10 mouse cellular contexts compared by ENCODE assay signal in the genomic region with DNA sequence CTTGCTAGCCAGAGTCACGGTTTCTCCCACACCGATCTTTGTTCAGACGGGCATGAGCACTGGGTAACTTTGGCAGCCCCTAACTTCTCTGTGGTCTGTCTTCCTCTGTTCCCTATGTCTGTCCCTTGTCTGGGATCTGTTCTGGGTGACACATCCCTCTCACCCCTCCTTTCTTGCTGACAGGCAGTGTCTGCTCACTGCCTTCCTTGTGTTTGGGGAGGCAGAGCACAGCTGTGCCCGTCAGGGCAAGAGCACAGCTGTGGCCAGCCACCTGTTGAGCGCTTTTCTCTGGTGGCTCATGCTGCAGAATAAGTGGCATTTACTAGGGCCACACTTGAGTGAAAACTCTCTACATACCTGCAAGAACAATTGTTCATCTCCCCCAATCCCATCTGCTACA.
A peak's percentile ranks its signal among the peaks of the same experiment; 100 is the strongest.
DNase-seq lines count a peak whose midpoint lies in the region; ATAC-seq and TF ChIP-seq lines count a peak whose summit lies in the region.
"Had no signal": no experiment of that assay in that cellular context is flagged by ENCODE, and none has a peak within 500 bp of the region (broad histone marks: within the 10 kb centered on the region; RNA-seq: fewer than 3 reads in every experiment).

No protein-coding gene starts in this region.

- no peaks in the 10 kb centered on the region for H3K36me3 ChIP-seq in lung, embryonic 15.5 days
- no peaks in the 10 kb centered on the region for H3K36me3 ChIP-seq in embryonic facial prominence, embryonic 15.5 days
- H3K36me3 ChIP-seq in thymus, adult 2 months (ENCODE audit: control insufficient read depth, insufficient read depth, low read length): peaks cover 21% of the 10 kb centered on the region
- no peaks in the 10 kb centered on the region for H3K36me3 ChIP-seq in kidney, embryonic 14.5 days (ENCODE audit: control insufficient read depth, insufficient read depth, low read length)
- H3K36me3 ChIP-seq: midbrain, embryonic 12.5 days had no signal

- H3K27me3 ChIP-seq in lung, embryonic 15.5 days: no peaks in the 10 kb centered on the region
- no peaks in the 10 kb centered on the region for H3K27me3 ChIP-seq in embryonic facial prominence, embryonic 15.5 days
- no peaks in the 10 kb centered on the region for H3K27me3 ChIP-seq in thymus, adult 2 months (ENCODE audit: control insufficient read depth, insufficient read depth, low read length)
- no peaks in the 10 kb centered on the region for H3K27me3 ChIP-seq in kidney, embryonic 14.5 days (ENCODE audit: control insufficient read depth, insufficient read depth, low read length)
- H3K27me3 ChIP-seq: midbrain, embryonic 12.5 days had no signal

- 62% methylated on average over 5 of the region's 5 CpGs for WGBS in lung, embryonic 15.5 days
- WGBS in lung, adult 2 months: 65% methylated on average over 5 of the region's 5 CpGs
- WGBS in embryonic facial prominence, embryonic 15.5 days: 53% methylated on average over 5 of the region's 5 CpGs
- WGBS in thymus, adult 2 months: 21% methylated on average over 5 of the region's 5 CpGs
- WGBS in kidney, embryonic 14.5 days: 68% methylated on average over 5 of the region's 5 CpGs

- H3K4me1 ChIP-seq in lung, embryonic 15.5 days: peaks cover 24% of the 10 kb centered on the region
- H3K4me1 ChIP-seq in lung, adult 2 months (ENCODE audit: control insufficient read depth, insufficient read depth, low read length): peaks cover 5% of the 10 kb centered on the region
- H3K4me1 ChIP-seq in embryonic facial prominence, embryonic 15.5 days: peaks cover 5% of the 10 kb centered on the region
- peaks cover 13% of the 10 kb centered on the region for H3K4me1 ChIP-seq in thymus, adult 2 months (replicated peaks; ENCODE audit: control insufficient read depth, insufficient read depth, low read length)
- no peaks in the 10 kb centered on the region for H3K4me1 ChIP-seq in kidney, embryonic 14.5 days (ENCODE audit: control insufficient read depth, insufficient read depth, low read length)
- H3K4me1 ChIP-seq: midbrain, embryonic 12.5 days had no signal

- intact Hi-C loops in gastrocnemius, postnatal 14 days (cut with DNase I; ENCODE audit: low total_unique reads): no loop called here

- H3K27ac ChIP-seq in lung, embryonic 15.5 days: peak overlapping the region; percentile 59; the same call in 1 of the 2 replicates
- peak overlapping the region; percentile 29; the same call in 1 of the 2 replicates for H3K27ac ChIP-seq in embryonic facial prominence, embryonic 15.5 days (replicated peaks)
- no peak overlapping the region for H3K27ac ChIP-seq in thymus, adult 2 months (ENCODE audit: control insufficient read depth, insufficient read depth, low read length)
- no peak overlapping the region for H3K27ac ChIP-seq in kidney, embryonic 14.5 days (ENCODE audit: low read depth, low read length)
- H3K27ac ChIP-seq: midbrain, embryonic 12.5 days had no signal

- peak; percentile 16 for DNase-seq in gastrocnemius, postnatal 14 days
- no peak for DNase-seq in gastrocnemius, postnatal 10 days
- no peak for DNase-seq in lung, adult 2 months
- peak; percentile 60 for DNase-seq in thymus, adult 2 months
- DNase-seq in embryo, embryonic 11 days: no peak
- DNase-seq: adrenal gland, postnatal 36 days had no signal

- H3K4me3 ChIP-seq in lung, embryonic 15.5 days: no peak overlapping the region
- H3K4me3 ChIP-seq in lung, adult 2 months (replicated peaks; ENCODE audit: extremely low read depth, low read depth, low read length): no peak overlapping the region
- no peak overlapping the region for H3K4me3 ChIP-seq in embryonic facial prominence, embryonic 15.5 days (replicated peaks)
- no peak overlapping the region for H3K4me3 ChIP-seq in thymus, adult 2 months (ENCODE audit: control insufficient read depth, insufficient read depth, low read length)
- no peak overlapping the region for H3K4me3 ChIP-seq in kidney, embryonic 14.5 days (ENCODE audit: low read length)
- H3K4me3 ChIP-seq: midbrain, embryonic 12.5 days had no signal

- no peak for TF ChIP-seq CTCF in lung, adult 2 months (IDR thresholded peaks at IDR 0.05; ENCODE audit: insufficient read depth, low read length)
- 0 out of 2 replicates have a peak, but pooled peaks have one; percentile 23 for TF ChIP-seq CTCF in thymus, adult 2 months (IDR thresholded peaks at IDR 0.05; ENCODE audit: borderline replicate concordance, control insufficient read depth, extremely low read depth, insufficient read depth, low read length, poor library complexity)

- ATAC-seq in lung, embryonic 15.5 days (ENCODE audit: borderline replicate concordance, extremely low read depth, low FRiP score, low TSS enrichment): no peak
- no peak for ATAC-seq in embryonic facial prominence, embryonic 15.5 days (ENCODE audit: insufficient number of reproducible peaks, low FRiP score, low TSS enrichment, low read depth)
- no peak for ATAC-seq in kidney, embryonic 14.5 days (ENCODE audit: low FRiP score, low TSS enrichment)

- H3K9me3 ChIP-seq in lung, embryonic 15.5 days: no peaks in the 10 kb centered on the region
- no peaks in the 10 kb centered on the region for H3K9me3 ChIP-seq in embryonic facial prominence, embryonic 15.5 days (replicated peaks)
- no peaks in the 10 kb centered on the region for H3K9me3 ChIP-seq in kidney, embryonic 14.5 days (ENCODE audit: control insufficient read depth, low read length)
- H3K9me3 ChIP-seq: midbrain, embryonic 12.5 days had no signal

- H3K9ac ChIP-seq in lung, embryonic 15.5 days: no peak overlapping the region
- no peak overlapping the region for H3K9ac ChIP-seq in embryonic facial prominence, embryonic 15.5 days
- H3K9ac ChIP-seq in kidney, embryonic 14.5 days (ENCODE audit: low read depth, low read length): no peak overlapping the region
- H3K9ac ChIP-seq: midbrain, embryonic 12.5 days had no signal

- H3K4me2 ChIP-seq in lung, embryonic 15.5 days: no peak overlapping the region
- no peak overlapping the region for H3K4me2 ChIP-seq in embryonic facial prominence, embryonic 15.5 days (replicated peaks)
- no peak overlapping the region for H3K4me2 ChIP-seq in kidney, embryonic 14.5 days (replicated peaks; ENCODE audit: low read depth, low read length)
- H3K4me2 ChIP-seq: midbrain, embryonic 12.5 days had no signal

- TF ChIP-seq POLR2A in lung, adult 2 months (IDR thresholded peaks at IDR 0.05; ENCODE audit: borderline replicate concordance, extremely low read depth, low read depth, low read length): no peak
- TF ChIP-seq POLR2A in thymus, adult 2 months (IDR thresholded peaks at IDR 0.05; ENCODE audit: control insufficient read depth, extremely low read depth, insufficient read depth, low read length, poor library complexity): no peak

Comparison
In these comparisons a context has a peak if more than half of its experiments do, and no peak if none do; other contexts are left out.
1. DNase-seq: peak in gastrocnemius, postnatal 14 days (single experiment) and thymus, adult 2 months (single experiment); none in gastrocnemius, postnatal 10 days (single experiment), lung, adult 2 months (single experiment) and embryo, embryonic 11 days (single experiment).
2. H3K27ac ChIP-seq: peak in lung, embryonic 15.5 days (single experiment) and embryonic facial prominence, embryonic 15.5 days (single experiment); none in thymus, adult 2 months (single experiment) and kidney, embryonic 14.5 days (single experiment).